Comparison of ENCODE assay signal across 8 mouse cellular contexts in the genomic region with DNA sequence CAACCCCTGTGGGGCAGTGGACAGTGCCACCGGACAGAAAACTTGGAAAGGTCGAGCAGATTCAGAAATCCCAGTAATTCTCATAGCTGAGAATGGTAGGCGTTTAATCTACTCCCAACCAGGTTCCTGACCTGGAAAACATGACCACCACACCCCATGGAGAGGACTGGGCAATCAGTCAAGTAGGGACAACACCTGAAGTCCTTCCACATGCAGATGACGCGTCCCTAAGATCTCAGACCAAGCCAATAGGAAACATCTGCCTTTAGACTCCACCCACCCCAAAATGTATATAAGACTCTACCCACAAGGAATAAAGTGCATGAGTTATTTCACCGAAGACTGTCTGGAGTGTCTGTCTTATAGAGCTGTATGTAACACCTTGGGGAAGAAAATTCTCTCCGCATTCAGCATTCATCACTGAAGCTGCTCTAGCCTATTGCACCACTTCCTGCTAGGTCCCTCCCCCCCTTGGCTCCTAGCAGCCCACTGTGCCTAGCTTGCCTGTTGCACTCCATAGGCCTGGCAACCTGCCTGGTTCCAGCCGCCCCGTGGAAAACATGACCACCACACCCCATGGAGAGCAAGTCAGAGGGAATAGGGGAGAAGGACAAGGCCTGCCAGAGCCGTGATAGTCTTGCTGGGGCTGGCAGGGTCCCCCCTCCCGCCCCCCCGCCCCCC. TPM values are rescaled to one million over a fixed set of nuclear protein-coding genes. Genes with fewer than 3 reads are reported as not detected.
DNase-seq lines count a peak whose midpoint lies in the region; ATAC-seq and TF ChIP-seq lines count a peak whose summit lies in the region.
"Had no signal": no experiment of that assay in that cellular context is flagged by ENCODE, and none has a peak within 500 bp of the region (broad histone marks: within the 10 kb centered on the region; RNA-seq: fewer than 3 reads in every experiment).

No protein-coding gene starts in this region.

- peaks cover 3% of the 10 kb centered on the region; the same call in 1 of the 2 replicates for H3K36me3 ChIP-seq in heart, adult 2 months (ENCODE audit: control insufficient read depth, insufficient read depth, low read length)
- no peaks in the 10 kb centered on the region for H3K36me3 ChIP-seq in kidney, embryonic 15.5 days
- H3K36me3 ChIP-seq in liver, embryonic 16.5 days (ENCODE audit: control insufficient read depth, insufficient read depth), result no peaks in the 10 kb centered on the region

- CTCF ChIA-PET in Patski (lab: Charles Lee), result interaction anchor here (0.9 to 2.2 kb wide), 2 partner anchors 13 to 28 kb away, joined by 3 to 6 read pairs; no protein-coding TSS in a partner anchor

- H3K9me3 ChIP-seq in kidney, embryonic 15.5 days (replicated peaks), result no peaks in the 10 kb centered on the region
- H3K9me3 ChIP-seq in liver, embryonic 16.5 days (replicated peaks; ENCODE audit: control insufficient read depth, low read length), result no peaks in the 10 kb centered on the region

- ATAC-seq in CD4-positive, CD25-positive, alpha-beta regulatory T cell, adult 4 months, result peak; percentile 65
- peak; percentile 60 for ATAC-seq in Patski
- ATAC-seq in kidney, embryonic 15.5 days (replicated peaks; ENCODE audit: low FRiP score), result peak; percentile 69
- peak; percentile 58; the same call in 1 of the 2 replicates for ATAC-seq in liver, embryonic 16.5 days (ENCODE audit: low read depth)

- H3K79me2 ChIP-seq in heart, adult 2 months (replicated peaks; ENCODE audit: control insufficient read depth, insufficient read depth, low read length), result no peaks in the 10 kb centered on the region

- in situ Hi-C loops in Patski (cut with MboI; ENCODE audit: low pct_unique_long_range_greater_than_20kb), result no loop called here

- no peak overlapping the region for H3K4me3 ChIP-seq in heart, adult 2 months
- H3K4me3 ChIP-seq in kidney, embryonic 15.5 days (replicated peaks), result no peak overlapping the region
- no peak overlapping the region for H3K4me3 ChIP-seq in liver, embryonic 16.5 days (ENCODE audit: low read depth, low read length)

- H3K4me2 ChIP-seq in kidney, embryonic 15.5 days, result no peak overlapping the region
- no peak overlapping the region for H3K4me2 ChIP-seq in liver, embryonic 16.5 days (ENCODE audit: low read depth, low read length)

- WGBS in heart, adult 2 months, result 36% methylated on average over 10 of the region's 12 CpGs
- 61% methylated on average over 10 of the region's 12 CpGs for WGBS in kidney, embryonic 15.5 days
- WGBS in liver, embryonic 16.5 days (ENCODE audit: insufficient replicate concordance), result 33% methylated on average over 10 of the region's 12 CpGs

- POLR2A ChIA-PET in Patski (lab: Charles Lee), result interaction anchor here (1.1 kb wide), 1 partner anchor 17 kb away, joined by 5 read pairs; no protein-coding TSS in a partner anchor

- H3K27me3 ChIP-seq in Patski, result no peaks in the 10 kb centered on the region
- H3K27me3 ChIP-seq in heart, adult 2 months (ENCODE audit: control insufficient read depth, insufficient read depth, low read length), result no peaks in the 10 kb centered on the region
- no peaks in the 10 kb centered on the region for H3K27me3 ChIP-seq in kidney, embryonic 15.5 days
- no peaks in the 10 kb centered on the region for H3K27me3 ChIP-seq in liver, embryonic 16.5 days (ENCODE audit: control insufficient read depth, insufficient read depth, low read depth, low read length)

- H3K27ac ChIP-seq in heart, adult 2 months, result peak overlapping the region; percentile 69
- H3K27ac ChIP-seq in kidney, embryonic 15.5 days, result no peak overlapping the region
- no peak overlapping the region for H3K27ac ChIP-seq in liver, embryonic 16.5 days (ENCODE audit: low read length)
- H3K27ac ChIP-seq: liver, embryonic 14.5 days had no signal

- no peak for TF ChIP-seq CTCF in Patski (IDR thresholded peaks at IDR 0.05)
- peak; percentile 40 for TF ChIP-seq CTCF in heart, adult 2 months (IDR thresholded peaks at IDR 0.05)

- TF ChIP-seq POLR2A in heart, adult 2 months (IDR thresholded peaks at IDR 0.05; ENCODE audit: insufficient read depth, low read depth, low read length), result no peak

- no peak overlapping the region for H3K9ac ChIP-seq in heart, adult 2 months (ENCODE audit: low read depth, low read length)
- no peak overlapping the region for H3K9ac ChIP-seq in kidney, embryonic 15.5 days
- H3K9ac ChIP-seq in liver, embryonic 16.5 days (ENCODE audit: low read depth, low read length), result no peak overlapping the region
- H3K9ac ChIP-seq: liver, embryonic 14.5 days had no signal

- DNase-seq in Patski (ENCODE audit: low read depth, low spot score) (no peak), adipocyte (ENCODE audit: low spot score) (no peak)
- peak; percentile 86 to 90 for DNase-seq in heart, adult 2 months
- peak; percentile 53 for DNase-seq in right cerebral cortex, postnatal 14 days

- H3K4me1 ChIP-seq in heart, adult 2 months (ENCODE audit: control insufficient read depth, insufficient read depth, low read length), result peaks cover 17% of the 10 kb centered on the region
- H3K4me1 ChIP-seq in kidney, embryonic 15.5 days, result 0 out of 2 replicates have a peak, but pooled peaks cover 4% of the 10 kb centered on the region
- H3K4me1 ChIP-seq in liver, embryonic 16.5 days (ENCODE audit: control insufficient read depth, low read depth, low read length), result no peaks in the 10 kb centered on the region

- intact Hi-C loops in heart, adult 2 months (cut with DNase I), result loop anchor here (5.0 to 10.0 kb wide), 2 partner anchors 135 to 187 kb away; a partner anchor contains a TSS

- no peak for TF ChIP-seq EP300 in heart, adult 2 months (IDR thresholded peaks at IDR 0.05; ENCODE audit: insufficient read depth, low read depth, low read length)

RNA-seq across cellular contexts. Expression of a gene that starts 10.9 kb away (rescaled TPM):
- polyA plus RNA-seq in CD4-positive, CD25-positive, alpha-beta regulatory T cell, adult 4 months (2017; shearing (Covaris generic)), result 10 to 100 TPM; 11.1 to 17.6 TPM
- polyA plus RNA-seq in Patski (2021), result 0.06 TPM
- 1 to 10 TPM; 1.9 to 2.9 TPM for total RNA-seq in heart, adult 2 months (2021)
- 8.6 and 9.9 TPM in 2 replicates for polyA plus RNA-seq in heart, adult 2 months (2012; rRNA removed)
- polyA plus RNA-seq in kidney, embryonic 15.5 days (2015; fragmentation: Nextera tagmentation; extraction: Ambion mirVana), result 0.18 and 0.45 TPM in 2 replicates
- polyA plus RNA-seq in liver, embryonic 16.5 days (2015; fragmentation: Nextera tagmentation; extraction: Ambion mirVana), result 0.15 and 0.30 TPM in 2 replicates

RNA-seq across cellular contexts. Expression of a gene that starts 18.7 kb away (rescaled TPM):
- 10 to 100 TPM; 22.2 to 24.7 TPM for polyA plus RNA-seq in CD4-positive, CD25-positive, alpha-beta regulatory T cell, adult 4 months (2017; shearing (Covaris generic))
- 38.0 TPM for polyA plus RNA-seq in Patski (2021)
- total RNA-seq in heart, adult 2 months (2021), result 10 to 100 TPM; 20.1 to 24.5 TPM
- 18.1 and 34.0 TPM in 2 replicates for polyA plus RNA-seq in heart, adult 2 months (2012; rRNA removed)
- polyA plus RNA-seq in kidney, embryonic 15.5 days (2015; fragmentation: Nextera tagmentation; extraction: Ambion mirVana), result 13.7 and 13.9 TPM in 2 replicates
- 3.4 and 3.6 TPM in 2 replicates for polyA plus RNA-seq in liver, embryonic 16.5 days (2015; fragmentation: Nextera tagmentation; extraction: Ambion mirVana)

RNA-seq across cellular contexts. Expression of a gene that starts 25.5 kb away (rescaled TPM):
- not detected for polyA plus RNA-seq in CD4-positive, CD25-positive, alpha-beta regulatory T cell, adult 4 months (2017; shearing (Covaris generic))
- polyA plus RNA-seq in Patski (2021), result not detected
- not detected for total RNA-seq in heart, adult 2 months (2021)
- polyA plus RNA-seq in heart, adult 2 months (2012; rRNA removed), result not detected in 2 replicates
- not detected in 2 replicates for polyA plus RNA-seq in kidney, embryonic 15.5 days (2015; fragmentation: Nextera tagmentation; extraction: Ambion mirVana)
- polyA plus RNA-seq in liver, embryonic 16.5 days (2015; fragmentation: Nextera tagmentation; extraction: Ambion mirVana), result not detected in 2 replicates
- polyA plus RNA-seq: liver, embryonic 14.5 days had no signal

RNA-seq across cellular contexts. Expression of a gene that starts 51.6 kb away (rescaled TPM):
- polyA plus RNA-seq in CD4-positive, CD25-positive, alpha-beta regulatory T cell, adult 4 months (2017; shearing (Covaris generic)), result not detected
- not detected for polyA plus RNA-seq in Patski (2021)
- total RNA-seq in heart, adult 2 months (2021), result not detected
- polyA plus RNA-seq in heart, adult 2 months (2012; rRNA removed), result not detected in 2 replicates
- polyA plus RNA-seq in kidney, embryonic 15.5 days (2015; fragmentation: Nextera tagmentation; extraction: Ambion mirVana), result not detected in 2 replicates
- polyA plus RNA-seq in liver, embryonic 16.5 days (2015; fragmentation: Nextera tagmentation; extraction: Ambion mirVana), result not detected in 2 replicates
- polyA plus RNA-seq: liver, embryonic 14.5 days had no signal

RNA-seq across cellular contexts. Expression of a gene that starts 51.9 kb away (rescaled TPM):
- not detected for polyA plus RNA-seq in CD4-positive, CD25-positive, alpha-beta regulatory T cell, adult 4 months (2017; shearing (Covaris generic))
- 0.21 TPM for polyA plus RNA-seq in Patski (2021)
- not detected for total RNA-seq in heart, adult 2 months (2021)
- polyA plus RNA-seq in heart, adult 2 months (2012; rRNA removed), result not detected in 2 replicates
- 0.09 TPM in 1 of 2 replicates, not detected in the other for polyA plus RNA-seq in kidney, embryonic 15.5 days (2015; fragmentation: Nextera tagmentation; extraction: Ambion mirVana)
- polyA plus RNA-seq in liver, embryonic 16.5 days (2015; fragmentation: Nextera tagmentation; extraction: Ambion mirVana), result not detected in 2 replicates

Comparison
In these comparisons a context has a peak if more than half of its experiments do, and no peak if none do; other contexts are left out.
1. DNase-seq: peak in heart, adult 2 months (2 of 2) and right cerebral cortex, postnatal 14 days (single experiment); none in Patski (single experiment) and adipocyte (single experiment).
2. Peak in every context shown above with its lines, with median percentiles within 50 percentile points of each other: ATAC-seq.